Mouse (Mus musculus) embryonic fibroblast, embryonic 13.5 days (primary cell): ENCODE measurements around the gene Ranbp2.

Source experiments
- CTCF ChIP-seq: IDR thresholded peaks from 2 replicates; pipeline ENCODE4 v1.5.1; 2011; ENCODE audit warnings: mild to moderate bottlenecking, control low read depth, low read length, moderate library complexity, borderline replicate concordance; ENCODE audit not compliant: insufficient read depth
- POLR2A ChIP-seq: IDR thresholded peaks from 2 replicates; pipeline ENCODE4 v1.6.1; 2011; ENCODE audit warnings: low read depth, mild to moderate bottlenecking, control low read depth, low read length, moderate library complexity

- no peak for TF ChIP-seq POLR2A
- TF ChIP-seq CTCF, result no peak
Measured at GRCm38 (mm10) chr10:58451575-58451974, 4.9 kb downstream of the Ranbp2 start.
